Mouse (Mus musculus) adrenal gland, adult 2 months (tissue): ENCODE data around the gene Abraxas2. TPM values are rescaled to one million over a fixed set of nuclear protein-coding genes. Genes with fewer than 3 reads are reported as not detected.

ENCODE experiments used
- DNase-seq: peaks from one replicate; pipeline ENCODE4 v3.0.0; 2021
- long read RNA-seq: library from polyadenylated mRNA; stranded (forward); transcript quantifications from one replicate; pipeline ENCODE4 v2.0.0, GENCODE M21; 2021
- polyA plus RNA-seq: library from polyadenylated mRNA; depleted of rRNA; stranded (reverse); fragments of >200 nt; gene quantifications from 2 replicates; pipeline ENCODE4 v1.2.3, GENCODE M21; 2012; rRNA removed
- total RNA-seq, 2 experiments: library from RNA; stranded (reverse); gene quantifications; 2 replicates each; pipeline ENCODE4 v1.2.3; 2021

The Abraxas2 gene
- total RNA-seq (10 to 100 TPM; 29.3 to 44.1 TPM), polyA plus RNA-seq (5.8 and 8.3 TPM in 2 replicates)
- long read RNA-seq, transcript Abraxas2-201 (9 exons, 2,892 nt), result major isoform, 18 of 22 reads
- long read RNA-seq, partial matches to known transcripts, result 1 of 22 reads
- long read RNA-seq, other reads (novel, unspliced or antisense), result 2 of 22 reads

DNA sequence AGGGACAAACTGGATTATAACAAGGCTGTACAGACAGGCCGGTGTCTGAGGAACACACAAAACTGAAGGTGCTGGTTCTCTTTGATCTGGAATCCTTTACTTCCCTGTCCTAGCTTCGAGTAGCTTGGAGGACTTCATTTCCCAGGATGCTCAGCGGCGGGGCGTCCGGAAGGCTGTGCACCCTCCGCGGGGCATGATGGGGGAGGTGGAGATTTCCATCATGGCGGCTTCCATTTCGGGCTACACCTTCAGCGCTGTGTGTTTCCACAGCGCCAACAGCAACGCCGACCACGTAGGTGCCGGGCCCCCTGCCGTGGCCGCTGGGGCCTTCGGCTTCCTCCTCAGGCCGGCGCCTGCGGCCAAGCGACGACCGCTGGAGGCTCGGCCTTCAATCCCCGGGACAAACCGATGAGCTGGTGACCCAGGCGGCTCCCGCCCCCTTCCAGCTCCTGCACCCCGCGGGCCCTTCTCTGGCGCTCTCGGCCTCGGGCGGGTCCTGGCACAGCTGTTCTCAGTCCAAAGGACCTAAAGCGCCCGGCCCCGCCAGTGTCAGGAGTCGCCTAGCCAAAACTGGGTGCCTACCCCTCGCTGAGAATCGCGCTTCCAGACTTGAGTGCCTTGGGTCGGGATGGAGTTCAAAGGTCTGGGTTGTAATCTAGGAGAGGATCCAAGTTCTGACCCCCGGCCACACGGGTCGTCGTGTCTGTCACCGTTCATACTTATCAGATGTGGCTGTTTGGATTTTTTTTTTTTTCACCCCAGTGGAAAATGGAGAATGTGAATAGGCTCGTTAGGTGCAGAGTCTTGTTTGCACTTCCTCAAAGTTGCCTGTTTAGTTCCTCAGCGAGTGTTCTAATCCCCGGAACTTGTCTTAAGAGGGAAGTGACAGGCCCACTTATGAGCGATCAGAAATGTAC lies at the start of gene Abraxas2:
Gene Abraxas2 (plus strand): TSS at position 184 of the 917 bp plus-strand sequence.
- DNase-seq, result peak; percentile 95

DNA sequence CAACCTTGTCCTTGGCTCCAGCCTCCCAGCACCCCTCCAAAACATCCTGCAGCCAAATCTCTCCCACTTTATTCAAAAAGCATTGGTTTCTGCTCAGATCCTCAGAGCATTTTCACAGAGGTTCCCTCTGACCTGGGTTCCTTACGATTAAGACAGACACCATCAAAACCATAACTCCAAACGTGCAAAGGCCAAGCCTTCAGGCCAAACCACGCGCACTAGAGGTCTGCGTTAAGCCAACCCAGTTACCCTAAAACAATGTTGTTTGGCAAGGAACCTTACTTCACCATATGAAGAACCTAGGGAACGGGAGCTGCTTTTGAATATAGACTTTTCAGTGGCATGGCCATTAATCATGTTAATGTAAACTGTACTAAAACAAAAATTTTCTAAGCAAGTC lies 49.3 kb upstream of the Abraxas2 start:
- no peak for DNase-seq

GRCm38 (mm10) chr7:132810368-132810767 lies 48.7 kb upstream of the Abraxas2 start:
- DNase-seq, result peak; percentile 69

GRCm38 (mm10) chr7:132810879-132811278 lies 48.1 kb upstream of the Abraxas2 start:
- DNase-seq, result peak; percentile 93

DNA sequence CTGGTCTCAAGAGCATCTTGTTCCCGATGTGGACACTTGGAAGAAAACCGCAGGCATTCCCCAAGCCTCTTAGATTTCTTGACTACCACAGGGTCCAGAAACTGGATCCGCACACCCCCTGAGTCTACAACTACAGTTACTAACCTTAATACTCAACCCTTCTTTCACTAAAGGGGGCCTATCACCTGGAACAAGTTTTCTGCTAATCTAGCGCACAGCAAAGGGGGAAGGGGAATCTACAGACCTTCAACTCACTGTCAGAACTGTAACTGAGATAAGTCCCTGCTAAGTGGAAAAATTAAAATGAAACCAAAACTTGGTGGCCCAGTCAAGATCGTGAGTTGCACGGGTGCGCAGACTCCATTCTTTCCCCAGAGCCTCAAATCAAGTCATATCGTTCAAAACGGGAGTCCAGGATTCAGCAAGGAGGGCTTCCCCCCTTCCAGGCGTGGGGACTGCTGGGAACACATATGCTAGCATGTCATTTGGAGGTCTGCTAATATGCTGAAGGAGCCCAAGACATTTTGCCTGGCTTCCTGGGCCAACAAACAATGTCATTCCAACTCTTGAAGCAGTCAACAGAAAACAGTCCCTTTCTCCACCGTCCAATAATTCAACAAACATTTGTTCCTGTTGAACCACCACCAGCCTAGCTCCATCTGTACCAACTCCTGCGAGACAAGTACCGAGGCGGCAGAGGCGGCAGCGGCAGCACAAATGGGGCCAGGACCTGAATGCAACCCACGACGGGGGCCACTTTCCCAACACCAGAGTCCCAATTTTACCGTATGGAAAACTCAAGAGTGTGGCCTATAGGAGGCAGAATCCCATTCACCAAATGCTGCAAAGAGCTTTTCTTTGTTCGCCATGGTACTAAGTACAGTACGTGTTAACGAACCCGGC lies 47.1 kb upstream of the Abraxas2 start:
- DNase-seq, result peak; percentile 64

DNA sequence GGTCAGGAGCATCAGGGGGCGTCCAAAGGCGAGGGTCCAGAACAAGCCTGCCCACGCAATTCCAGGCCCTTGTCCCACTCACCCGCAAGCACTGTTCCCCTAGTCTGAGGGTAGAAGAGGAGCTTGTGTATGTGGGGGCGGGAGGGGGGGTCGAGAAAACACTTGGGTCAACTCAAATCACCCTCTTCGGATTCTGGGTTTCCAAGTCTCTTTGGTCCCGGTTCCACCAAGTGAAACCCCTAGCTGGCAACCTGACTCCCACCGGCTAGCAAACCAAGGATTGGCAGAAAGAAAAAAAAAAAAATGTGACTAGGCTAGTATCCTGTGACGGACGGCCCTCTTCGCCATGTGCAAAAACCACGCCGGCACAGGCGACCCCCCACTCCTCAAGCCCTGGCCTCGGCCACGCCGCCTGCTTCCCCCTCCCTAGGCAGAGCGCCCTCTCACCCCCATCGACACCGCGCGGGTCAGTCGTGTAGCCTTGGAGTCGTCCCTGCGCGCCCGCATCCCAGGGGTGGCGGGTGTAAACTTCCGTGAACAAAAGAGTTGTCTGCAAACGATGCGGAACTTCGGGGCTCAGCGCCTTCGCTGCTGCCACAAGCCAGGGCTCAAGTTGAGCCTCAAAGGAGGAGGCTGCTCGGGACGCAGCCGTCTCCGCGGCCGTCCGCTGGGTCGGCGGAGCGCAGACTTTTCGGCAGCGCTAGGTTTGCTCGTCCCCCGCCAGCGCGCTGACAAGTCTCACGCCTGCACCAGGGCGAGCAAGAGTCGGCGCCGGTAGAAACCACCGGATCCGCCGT lies 46.2 kb upstream of the Abraxas2 start:
- DNase-seq, result peak; percentile 81

GRCm38 (mm10) chr7:132813416-132814088 lies 45.5 kb upstream of the Abraxas2 start, which contains the start of gene Fam53b:
TSS of gene Fam53b (minus strand) at chr7:132813886.
- DNase-seq, result peak; percentile 91

DNA sequence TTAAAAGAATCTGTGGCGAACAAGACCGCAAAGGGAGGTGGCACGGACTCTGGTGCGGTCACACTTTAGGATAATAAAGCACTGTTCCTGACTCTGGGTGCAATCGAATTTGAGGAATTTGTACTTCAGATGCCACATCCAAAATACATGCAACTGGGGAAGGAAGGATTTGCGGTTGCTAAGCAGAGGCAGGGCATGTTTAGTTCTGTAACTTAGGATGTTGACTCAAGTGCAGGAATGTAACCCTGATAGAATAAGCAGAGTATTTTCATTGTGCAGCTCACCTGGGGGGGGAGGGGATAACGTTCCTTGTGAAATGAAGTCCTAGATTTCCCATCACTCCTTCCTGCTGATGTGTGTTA lies 45.0 kb upstream of the Abraxas2 start:
- no peak for DNase-seq

GRCm38 (mm10) chr7:132815081-132815480 lies 43.9 kb upstream of the Abraxas2 start:
- DNase-seq, result no peak

- DNase-seq, result no peak
Observed at GRCm38 (mm10) chr7:132816528-132816927, 42.5 kb upstream of the Abraxas2 start.

DNA sequence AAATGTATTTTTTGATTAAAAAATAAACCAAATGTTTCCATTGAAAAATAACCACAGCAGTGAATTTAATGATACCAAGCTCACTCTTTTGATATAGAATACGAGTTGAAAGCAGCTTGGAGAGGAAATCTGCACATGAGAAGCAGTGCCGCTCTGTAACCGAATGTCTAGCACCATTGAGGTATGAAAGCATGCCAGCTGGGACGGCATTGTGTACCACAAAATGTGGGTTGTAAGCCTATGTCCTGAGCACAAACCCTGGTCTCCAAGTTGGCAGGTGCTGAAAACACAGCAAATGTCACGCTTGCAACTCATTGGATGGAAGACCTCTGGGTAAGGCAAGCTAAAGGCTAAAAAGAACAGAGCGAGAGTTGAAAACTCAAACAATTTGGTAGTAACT lies 42.0 kb upstream of the Abraxas2 start:
- DNase-seq, result no peak

GRCm38 (mm10) chr7:132820692-132821091 lies 38.3 kb upstream of the Abraxas2 start:
- no peak for DNase-seq

DNA sequence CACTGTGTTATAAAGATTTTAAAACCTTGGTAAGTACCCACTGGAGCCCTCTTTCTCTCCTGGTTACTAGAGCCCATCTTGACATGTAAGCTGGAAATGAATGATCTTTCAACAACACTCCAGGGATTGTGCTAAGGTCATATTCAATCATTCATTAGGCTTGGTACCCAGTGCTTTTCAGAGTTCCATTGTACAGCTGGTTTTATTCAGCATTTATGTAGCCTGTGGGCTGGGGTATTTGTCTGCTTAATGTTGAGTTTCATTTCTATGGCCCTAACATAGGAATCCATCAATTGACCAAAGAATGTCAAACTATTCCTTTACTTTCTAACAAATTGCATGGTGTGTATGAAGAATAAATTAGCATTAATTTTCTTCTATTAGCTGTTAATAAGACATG lies 35.2 kb upstream of the Abraxas2 start:
- no peak for DNase-seq

GRCm38 (mm10) chr7:132824346-132825022 lies 34.5 kb upstream of the Abraxas2 start:
- no peak for DNase-seq

DNA sequence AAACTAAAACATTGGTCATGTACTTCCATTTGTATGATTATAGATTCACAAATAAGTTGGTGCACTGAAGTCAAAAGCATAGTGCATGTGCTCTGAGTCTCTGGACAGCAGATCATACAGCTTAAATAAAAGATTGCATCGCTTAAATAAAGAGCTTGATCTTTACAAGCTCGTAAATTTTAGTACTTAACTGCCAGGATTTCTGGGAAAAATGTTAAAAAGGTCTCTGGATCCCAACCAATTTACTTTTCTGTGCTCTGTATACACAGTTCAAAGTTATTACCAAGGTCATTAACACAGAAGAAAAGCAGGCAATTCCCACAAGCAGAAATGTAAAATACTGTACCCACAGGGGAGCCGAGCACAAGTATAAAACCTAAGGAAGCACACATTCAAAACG lies 28.1 kb upstream of the Abraxas2 start:
- DNase-seq, result no peak

- no peak for DNase-seq
Observed at GRCm38 (mm10) chr7:132841287-132841686, 17.7 kb upstream of the Abraxas2 start.

- DNase-seq, result no peak
Observed at GRCm38 (mm10) chr7:132842455-132842854, 16.6 kb upstream of the Abraxas2 start.

DNA sequence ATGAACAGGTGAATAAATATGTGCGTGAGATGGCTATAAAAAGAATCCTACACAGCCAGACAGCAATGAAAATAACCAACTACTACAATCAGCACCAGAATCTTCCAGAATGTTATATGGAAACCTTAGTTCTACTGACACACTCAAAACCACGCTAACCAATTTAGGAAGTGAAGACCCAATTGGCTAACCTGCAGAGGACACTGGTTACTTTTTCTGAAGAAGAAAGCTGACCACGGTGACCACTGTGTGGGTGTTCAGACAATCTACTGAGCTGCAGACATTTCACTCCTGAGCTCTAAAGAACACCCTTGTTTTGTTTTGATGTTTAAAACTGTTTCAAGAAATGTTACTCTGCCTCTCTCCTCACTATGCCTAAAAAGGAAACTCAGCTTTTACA lies 15.9 kb upstream of the Abraxas2 start:
- DNase-seq, result no peak

- peak; percentile 91 for DNase-seq
Observed at GRCm38 (mm10) chr7:132852173-132852844, 6.7 kb upstream of the Abraxas2 start, which contains the start of gene Eef1akmt2. TSS of gene Eef1akmt2 (minus strand) at chr7:132852673.

DNA sequence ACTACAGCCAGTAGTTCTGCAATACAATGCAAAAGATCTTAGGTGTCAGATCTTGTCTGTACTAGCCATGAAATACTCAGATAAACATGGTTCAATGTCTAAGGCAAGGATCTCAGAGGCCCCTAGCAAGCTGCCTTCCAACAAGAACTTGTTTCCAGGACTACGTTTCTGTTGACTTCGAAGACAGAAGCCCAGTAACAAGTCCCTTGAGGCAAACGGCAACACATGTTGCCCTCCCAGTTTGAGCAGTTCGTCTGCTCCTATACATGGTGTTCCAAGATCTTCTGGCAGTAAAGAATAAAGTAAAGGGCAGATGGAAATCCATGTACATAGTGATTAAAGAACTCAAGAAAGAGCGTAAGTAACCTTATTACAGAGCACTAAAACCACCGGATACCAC lies 5.7 kb upstream of the Abraxas2 start:
- DNase-seq, result no peak
